Mouse (Mus musculus) G1E (cell line): ENCODE data around the gene Sesn3. TPM values are rescaled to one million over a fixed set of nuclear protein-coding genes. Genes with fewer than 3 reads are reported as not detected.
"Not testable (repeated sequence)": the region's sequence is repeated elsewhere in the genome, so short reads cannot be mapped to it uniquely, and the experiment has no call there.

Experiments
- ATAC-seq: 2 replicates; pipeline ENCODE4 v1.8.0; 2016; ENCODE audit warnings: mild to moderate bottlenecking; ENCODE audit not compliant: insufficient number of reproducible peaks, poor library complexity, low FRiP score, severe bottlenecking; ENCODE audit errors: extremely low read depth
- DNase-seq: peaks from one replicate; pipeline ENCODE4 v3.0.0; 2012; ENCODE audit warnings: low spot score
- H3K27me3 ChIP-seq: 2 replicates; pipeline ENCODE4 v1.6.1; 2012; ENCODE audit warnings: mild to moderate bottlenecking, low read length, inconsistent platforms; ENCODE audit not compliant: insufficient read depth
- H3K36me3 ChIP-seq: replicated peaks from 2 replicates; pipeline ENCODE3; 2012; ENCODE audit warnings: mild to moderate bottlenecking, inconsistent platforms
- H3K4me1 ChIP-seq: 2 replicates; pipeline ENCODE4 v1.6.1; 2012; ENCODE audit warnings: low read depth, low read length, inconsistent platforms, mixed read lengths; ENCODE audit not compliant: insufficient read depth
- H3K4me3 ChIP-seq: 2 replicates; pipeline ENCODE4 v1.5.1; 2012; ENCODE audit warnings: low read depth, mild to moderate bottlenecking, inconsistent platforms, low read length, moderate library complexity, mixed read lengths
- H3K9me3 ChIP-seq: replicated peaks from 2 replicates; pipeline ENCODE4 v1.6.1; 2012; ENCODE audit warnings: inconsistent platforms
- CTCF ChIP-seq: IDR thresholded peaks from 2 replicates; pipeline ENCODE4 v1.5.1; 2012; ENCODE audit warnings: low read depth, low read length, inconsistent platforms, mixed read lengths
- GATA1 ChIP-seq: IDR thresholded peaks from 2 replicates; pipeline ENCODE4 v1.6.1; 2012; ENCODE audit warnings: borderline replicate concordance, low read length, inconsistent platforms, mixed read lengths
- GATA2 ChIP-seq: IDR thresholded peaks from 2 replicates; pipeline ENCODE4 v1.6.1; 2012; ENCODE audit warnings: low read depth, low read length, inconsistent platforms, borderline replicate concordance
- POLR2AphosphoS5 ChIP-seq: IDR thresholded peaks from 2 replicates; pipeline ENCODE4 v1.6.1; 2012; ENCODE audit warnings: low read depth, low read length, inconsistent platforms; ENCODE audit not compliant: insufficient replicate concordance
- TAL1 ChIP-seq: conservative IDR thresholded peaks from 2 replicates; pipeline ENCODE4 v1.6.1; 2012; ENCODE audit warnings: low read depth, low read length, inconsistent platforms, mixed read lengths
- polyA plus RNA-seq: library from polyadenylated mRNA; stranded (reverse); fragments of >175 nt; gene quantifications from 2 replicates; pipeline ENCODE4 v1.2.3, GENCODE M21; 2012
- total RNA-seq, 2 experiments: library from RNA; stranded (forward) in 1 of 2; stranded (reverse) in 1 of 2; fragments of 200-1000 nt in 1 of 2; fragments of >200 nt in 1 of 2; fragmentation: Nextera tagmentation in 1 of 2; gene quantifications; 2 replicates each; pipeline ENCODE4 v1.2.3; 2014 to 2017

Gene Sesn3
- total and polyA plus RNA-seq, 3 experiments = 0.07 to 0.22 TPM; not detected in 1

GRCm38 (mm10) chr9:14313968-14314367, 39.1 kb downstream of the Sesn3 start:
- Histone ChIP-seq H3K9me3 (no peaks in the 10 kb centered on the region), H3K27me3 (peaks cover 14% of the 10 kb centered on the region; the same call in 1 of the 2 replicates), H3K4me3 (no peak overlapping the region), H3K4me1 (no peaks in the 10 kb centered on the region), H3K36me3 (no peaks in the 10 kb centered on the region)
- DNase-seq (no peak), ATAC-seq (no peak)
- no peak for TF ChIP-seq CTCF

GRCm38 (mm10) chr9:14314477-14314876, 39.6 kb downstream of the Sesn3 start:
- no peaks in the 10 kb centered on the region for H3K4me1 ChIP-seq
- no peak for TF ChIP-seq GATA1
- no peak for TF ChIP-seq GATA2
- no peak for DNase-seq
- no peaks in the 10 kb centered on the region for H3K36me3 ChIP-seq
- no peak for ATAC-seq
- H3K27me3 ChIP-seq = peaks cover 14% of the 10 kb centered on the region; the same call in 1 of the 2 replicates
- no peaks in the 10 kb centered on the region for H3K9me3 ChIP-seq
- no peak overlapping the region for H3K4me3 ChIP-seq

- H3K9me3 ChIP-seq = no peaks in the 10 kb centered on the region
- no peak for TF ChIP-seq POLR2AphosphoS5
- no peak for TF ChIP-seq CTCF
- H3K27me3 ChIP-seq = peaks cover 14% of the 10 kb centered on the region; the same call in 1 of the 2 replicates
- no peaks in the 10 kb centered on the region for H3K4me1 ChIP-seq
- DNase-seq = no peak
- no peaks in the 10 kb centered on the region for H3K36me3 ChIP-seq
- no peak for ATAC-seq
- H3K4me3 ChIP-seq = no peak overlapping the region
Observed at GRCm38 (mm10) chr9:14316618-14317017, 41.8 kb downstream of the Sesn3 start.

- TF ChIP-seq CTCF (no peak), POLR2AphosphoS5 (no peak), GATA1 (no peak), GATA2 (no peak), TAL1 (no peak)
- Histone ChIP-seq H3K9me3 (no peaks in the 10 kb centered on the region), H3K4me3 (no peak overlapping the region), H3K27me3 (peaks cover 12% of the 10 kb centered on the region), H3K36me3 (no peaks in the 10 kb centered on the region), H3K4me1 (no peaks in the 10 kb centered on the region)
- ATAC-seq (no peak), DNase-seq (no peak)
Observed at GRCm38 (mm10) chr9:14335829-14336228, 61.0 kb downstream of the Sesn3 start.

GRCm38 (mm10) chr9:14336901-14337300, 62.0 kb downstream of the Sesn3 start:
- H3K9me3 ChIP-seq = no peaks in the 10 kb centered on the region
- DNase-seq = no peak
- H3K4me1 ChIP-seq = no peaks in the 10 kb centered on the region
- no peak for TF ChIP-seq TAL1
- TF ChIP-seq POLR2AphosphoS5 = no peak
- TF ChIP-seq GATA2 = no peak
- TF ChIP-seq CTCF = no peak
- no peak for TF ChIP-seq GATA1
- no peaks in the 10 kb centered on the region for H3K36me3 ChIP-seq
- H3K4me3 ChIP-seq = no peak overlapping the region
- ATAC-seq = no peak
- H3K27me3 ChIP-seq = peaks cover 12% of the 10 kb centered on the region

GRCm38 (mm10) chr9:14338701-14339100, 63.8 kb downstream of the Sesn3 start:
- ATAC-seq (no peak), DNase-seq (no peak)
- no peaks in the 10 kb centered on the region; the same call in 1 of the 2 replicates for H3K4me1 ChIP-seq
- H3K9me3 ChIP-seq = no peaks in the 10 kb centered on the region
- no peaks in the 10 kb centered on the region for H3K36me3 ChIP-seq
- H3K4me3 ChIP-seq = no peak overlapping the region
- peaks cover 23% of the 10 kb centered on the region for H3K27me3 ChIP-seq
- no peak for TF ChIP-seq GATA1

- DNase-seq (peak; percentile 15), ATAC-seq (no peak)
- Histone ChIP-seq H3K9me3 (no peaks in the 10 kb centered on the region), H3K4me3 (no peak overlapping the region), H3K4me1 (peaks cover 3% of the 10 kb centered on the region), H3K27me3 (peaks cover 24% of the 10 kb centered on the region), H3K36me3 (no peaks in the 10 kb centered on the region)
- TF ChIP-seq CTCF (peak; percentile 68; the same call in 1 of the 2 replicates), TAL1 (no peak)
Observed at GRCm38 (mm10) chr9:14342041-14342668, 67.3 kb downstream of the Sesn3 start.

- DNase-seq, H3K36me3 ChIP-seq, H3K4me1 ChIP-seq, H3K4me3 ChIP-seq, H3K9me3 ChIP-seq, ATAC-seq: not testable (repeated sequence)
- H3K27me3 ChIP-seq = peaks cover 23% of the 10 kb centered on the region
Observed at GRCm38 (mm10) chr9:14345866-14346265, 71.0 kb downstream of the Sesn3 start.
